Mouse (Mus musculus) liver, adult 2 months (tissue): Measurements from ENCODE around the gene Krt34. TPM values are rescaled to one million over a fixed set of nuclear protein-coding genes. Genes with fewer than 3 reads are reported as not detected.

Experiments
- DNase-seq: peaks from one replicate; pipeline ENCODE4 v3.0.0-alpha.2; 2011; ENCODE audit warnings: low read depth, low spot score; ENCODE audit errors: extremely low read depth
- H3K27ac ChIP-seq: fragments of 200-500 bp; replicated peaks from 2 replicates; pipeline ENCODE4 v1.5.1; 2012; ENCODE audit warnings: low read depth, mild to moderate bottlenecking, control low read depth, inconsistent platforms, low read length; ENCODE audit not compliant: insufficient read depth
- H3K27me3 ChIP-seq: fragments of 200-500 bp; 2 replicates; pipeline ENCODE4 v1.6.1; 2012; ENCODE audit warnings: mild to moderate bottlenecking, moderate library complexity, low read length, inconsistent platforms; ENCODE audit not compliant: control insufficient read depth, insufficient read depth
- H3K36me3 ChIP-seq: fragments of 200-500 bp; 2 replicates; pipeline ENCODE4 v1.6.1; 2012; ENCODE audit warnings: low read length, inconsistent platforms; ENCODE audit not compliant: control insufficient read depth, insufficient read depth
- H3K4me1 ChIP-seq: fragments of 200-500 bp; 2 replicates; pipeline ENCODE4 v1.6.1; 2011; ENCODE audit warnings: low read length; ENCODE audit not compliant: control insufficient read depth, insufficient read depth
- H3K4me3 ChIP-seq: fragments of 200-500 bp; 2 replicates; pipeline ENCODE4 v1.5.1; 2011; ENCODE audit warnings: low read depth, mild to moderate bottlenecking, control low read depth, low read length, moderate library complexity; ENCODE audit not compliant: insufficient read depth
- H3K79me2 ChIP-seq: fragments of 200-500 bp; 2 replicates; pipeline ENCODE4 v1.6.1; 2012; ENCODE audit warnings: inconsistent platforms, mild to moderate bottlenecking, low read length, moderate library complexity; ENCODE audit not compliant: control insufficient read depth, insufficient read depth
- H3K9ac ChIP-seq: fragments of 200-500 bp; 2 replicates; pipeline ENCODE4 v1.6.1; 2012; ENCODE audit warnings: low read depth, mild to moderate bottlenecking, control low read depth, inconsistent platforms, low read length
- CTCF ChIP-seq: fragments of 200-500 bp; IDR thresholded peaks from 2 replicates; pipeline ENCODE4 v1.5.1; 2011; ENCODE audit warnings: low read depth, low read length, control low read depth
- POLR2A ChIP-seq: fragments of 200-500 bp; IDR thresholded peaks from 2 replicates; pipeline ENCODE4 v1.6.1; 2011; ENCODE audit warnings: low read length, control low read depth; ENCODE audit not compliant: insufficient read depth; ENCODE audit errors: extremely low read depth
- WGBS: fragments of 180-500 bp; shearing (Covaris S2); methylation state at CpG from one replicate; pipeline ENCODE4 v1.1.7; 2018; 5-methylcytosine and 5-hydroxymethylcytosine counted together
- polyA plus RNA-seq: library from polyadenylated mRNA; depleted of rRNA; stranded (reverse); fragments of >200 nt; gene quantifications from 2 replicates; pipeline ENCODE4 v1.2.3, GENCODE M21; 2012
- total RNA-seq: library from RNA; depleted of rRNA; stranded (reverse); fragments of >200 nt; gene quantifications from 2 replicates; pipeline ENCODE4 v1.2.3, GENCODE M21; 2014

The Krt34 gene
- total and polyA plus RNA-seq, 2 experiments, result not detected

- H3K4me3 ChIP-seq, result no peak overlapping the region
- H3K27ac ChIP-seq, result no peak overlapping the region
Measured at GRCm38 (mm10) chr11:100046303-100046866, 5.0 kb upstream of the Krt34 start.

DNA sequence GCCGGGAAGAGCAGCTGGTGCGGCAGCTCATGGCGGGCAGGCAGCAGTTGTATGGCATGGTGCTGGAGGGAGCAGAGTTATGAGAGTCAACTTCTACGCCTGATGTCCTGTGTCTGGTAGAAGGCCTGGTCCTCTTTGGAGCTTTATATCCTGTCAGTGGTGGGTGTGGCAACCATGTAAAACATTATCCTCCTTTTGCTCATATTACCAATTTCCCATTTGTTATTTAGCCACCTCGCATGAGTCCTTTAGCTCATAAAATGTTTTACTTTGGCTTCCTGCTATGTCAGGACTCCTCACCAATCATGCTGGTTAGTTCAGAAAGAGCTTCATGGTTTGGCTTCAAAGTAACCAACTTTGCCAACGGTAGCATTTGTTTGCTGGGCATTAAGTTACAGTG lies 11.6 kb downstream of the Krt34 start, which contains the start of gene Krt33b:
TSS of gene Krt33b (minus strand) at position 101 of the 400 bp plus-strand sequence.
- TF ChIP-seq POLR2A (no peak), CTCF (no peak)
- no peak within 1 kb of the TSS for H3K4me3 ChIP-seq
- no peak for DNase-seq
- H3K27me3 ChIP-seq, result no peaks in the 10 kb centered on the region
- no peaks in the 10 kb centered on the region for H3K36me3 ChIP-seq
- no peaks in the 10 kb centered on the region for H3K79me2 ChIP-seq
- WGBS, result 87% methylated on average over 6 of the region's 6 CpGs
- H3K4me1 ChIP-seq, result no peaks in the 10 kb centered on the region
- H3K9ac ChIP-seq, result no peak within 1 kb of the TSS
- no peak within 1 kb of the TSS for H3K27ac ChIP-seq

More at GRCm38 (mm10) chr11:100046303-100046866, 5.0 kb upstream of the Krt34 start:
- 82% methylated on average over 6 of the region's 6 CpGs for WGBS
- 0 out of 2 replicates have a peak, but pooled peaks cover 3% of the 10 kb centered on the region for H3K27me3 ChIP-seq
- no peak for TF ChIP-seq POLR2A
- TF ChIP-seq CTCF, result no peak
- DNase-seq, result no peak
- no peak overlapping the region for H3K9ac ChIP-seq
- no peaks in the 10 kb centered on the region for H3K36me3 ChIP-seq
- no peaks in the 10 kb centered on the region for H3K4me1 ChIP-seq
- no peaks in the 10 kb centered on the region for H3K79me2 ChIP-seq

GRCm38 (mm10) chr11:100021438-100021837 lies 19.9 kb downstream of the Krt34 start:
- H3K4me1 ChIP-seq, result no peaks in the 10 kb centered on the region
- no peak overlapping the region for H3K9ac ChIP-seq
- 69% methylated on average over 5 of the region's 5 CpGs for WGBS
- TF ChIP-seq POLR2A (no peak), CTCF (no peak)
- H3K79me2 ChIP-seq, result no peaks in the 10 kb centered on the region
- no peak overlapping the region for H3K27ac ChIP-seq
- DNase-seq, result no peak
- H3K27me3 ChIP-seq, result no peaks in the 10 kb centered on the region
- H3K4me3 ChIP-seq, result no peak overlapping the region
- no peaks in the 10 kb centered on the region for H3K36me3 ChIP-seq

- no peak overlapping the region for H3K4me3 ChIP-seq
- 74% methylated on average over 1 of the region's 1 CpGs for WGBS
- H3K36me3 ChIP-seq, result no peaks in the 10 kb centered on the region
- no peak for DNase-seq
- no peak overlapping the region for H3K9ac ChIP-seq
- no peaks in the 10 kb centered on the region for H3K27me3 ChIP-seq
- no peaks in the 10 kb centered on the region for H3K79me2 ChIP-seq
- H3K4me1 ChIP-seq, result no peaks in the 10 kb centered on the region
- H3K27ac ChIP-seq, result no peak overlapping the region
- no peak for TF ChIP-seq POLR2A
- TF ChIP-seq CTCF, result no peak
Measured at GRCm38 (mm10) chr11:100019466-100019865, 21.9 kb downstream of the Krt34 start.

DNA sequence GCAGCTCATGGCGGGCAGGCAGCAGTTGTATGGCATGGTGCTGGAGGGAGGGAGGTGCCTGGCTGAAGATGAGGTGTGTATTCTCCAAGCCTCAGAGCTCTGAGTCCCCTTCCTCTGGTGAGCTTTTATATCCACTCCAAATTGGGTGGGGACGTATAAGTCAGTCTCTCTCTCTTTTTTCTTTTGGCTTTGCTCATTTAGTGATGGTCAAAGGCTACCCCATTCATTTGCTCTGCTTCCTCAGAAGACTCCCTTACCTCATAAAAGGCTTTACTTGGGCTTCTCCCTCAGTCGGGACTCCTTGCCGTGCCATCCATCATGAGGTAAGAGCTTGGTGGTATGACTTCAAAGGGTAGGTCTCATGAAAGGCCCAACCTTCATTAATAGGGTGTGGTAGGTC lies 25.2 kb downstream of the Krt34 start, which contains the start of gene Krt33a:
TSS of gene Krt33a (minus strand) at position 101 of the 400 bp plus-strand sequence.
- no peak within 1 kb of the TSS for H3K4me3 ChIP-seq
- no peak for DNase-seq
- WGBS, result 88% methylated on average over 4 of the region's 4 CpGs

GRCm38 (mm10) chr11:100013691-100014171 lies 27.6 kb downstream of the Krt34 start:
- H3K27me3 ChIP-seq, result no peaks in the 10 kb centered on the region
- 49% methylated on average over 4 of the region's 4 CpGs for WGBS
- H3K4me3 ChIP-seq, result no peak overlapping the region
- no peak overlapping the region for H3K27ac ChIP-seq
- H3K9ac ChIP-seq, result no peak overlapping the region
- no peaks in the 10 kb centered on the region for H3K36me3 ChIP-seq
- no peak for DNase-seq
- TF ChIP-seq POLR2A (no peak), CTCF (no peak)
- no peaks in the 10 kb centered on the region for H3K4me1 ChIP-seq
- H3K79me2 ChIP-seq, result no peaks in the 10 kb centered on the region

More for the DNA sequence above, 25.2 kb downstream of the Krt34 start, which contains the start of gene Krt33a:
- no peaks in the 10 kb centered on the region for H3K79me2 ChIP-seq
- no peak for TF ChIP-seq POLR2A
- no peak for TF ChIP-seq CTCF
- no peak within 1 kb of the TSS for H3K9ac ChIP-seq
- H3K36me3 ChIP-seq, result no peaks in the 10 kb centered on the region
- no peak within 1 kb of the TSS for H3K27ac ChIP-seq
- no peaks in the 10 kb centered on the region for H3K4me1 ChIP-seq
- no peaks in the 10 kb centered on the region for H3K27me3 ChIP-seq
